Mouse (Mus musculus) C3H10T1/2 (cell line): ENCODE results near the gene Olfr804. TPM values are rescaled to one million over a fixed set of nuclear protein-coding genes. Genes with fewer than 3 reads are reported as not detected.

ENCODE experiments used
- polyA plus RNA-seq, 2 experiments: library from polyadenylated mRNA; unstranded; fragments of >200 nt; fragmentation: generic; extraction: Trizol; gene quantifications; one replicate each; pipeline ENCODE4 v1.2.1; 2012; ENCODE audit warnings: missing spikeins in 2 of 2

The Olfr804 gene
- polyA plus RNA-seq, result not detected

GRCm38 (mm10) chr10:129702910-129703309 is at the start of gene Olfr804:
Gene Olfr804, plus strand, starts transcription at chr10:129703210.

GRCm38 (mm10) chr10:129657394-129657793 is 45.6 kb upstream of the Olfr804 start, which contains the start of gene Olfr800:
Gene Olfr800, plus strand, starts transcription at chr10:129657694.

GRCm38 (mm10) chr10:129673765-129674164 is 29.2 kb upstream of the Olfr804 start, which contains the start of gene Olfr801:
Gene Olfr801, minus strand, starts transcription at chr10:129673865.

GRCm38 (mm10) chr10:129688069-129688468 is 14.9 kb upstream of the Olfr804 start, which contains the start of gene Olfr802:
Gene Olfr802, minus strand, starts transcription at chr10:129688169.

GRCm38 (mm10) chr10:129694186-129694585 is 8.8 kb upstream of the Olfr804 start, which contains the start of gene Olfr803:
Gene Olfr803, minus strand, starts transcription at chr10:129694286.

GRCm38 (mm10) chr10:129729275-129729674 is 26.3 kb downstream of the Olfr804 start, which contains the start of gene Olfr805:
Gene Olfr805, minus strand, starts transcription at chr10:129729375.

GRCm38 (mm10) chr10:129741821-129742220 is 38.8 kb downstream of the Olfr804 start, which contains the start of gene Olfr806:
Gene Olfr806, minus strand, starts transcription at chr10:129741921.

GRCm38 (mm10) chr10:129757693-129758092 is 54.7 kb downstream of the Olfr804 start, which contains the start of gene Olfr807:
Gene Olfr807, minus strand, starts transcription at chr10:129757793.

Other genes with a start within 250 kb of the Olfr804 start
- not detected for gene Olfr787, start 241.3 kb upstream of the Olfr804 start, polyA plus RNA-seq
- not detected for gene Olfr788, start 232.2 kb upstream of the Olfr804 start, polyA plus RNA-seq
- gene Olfr789, start 218.5 kb upstream of the Olfr804 start, polyA plus RNA-seq, result not detected
- gene Olfr790, start 204.7 kb upstream of the Olfr804 start, polyA plus RNA-seq, result not detected
- not detected for gene Olfr791, start 181.4 kb upstream of the Olfr804 start, polyA plus RNA-seq
- gene Olfr792, start 164.0 kb upstream of the Olfr804 start, polyA plus RNA-seq, result not detected
- gene Olfr794, start 135.6 kb upstream of the Olfr804 start, polyA plus RNA-seq, result not detected
- not detected for gene Olfr796, start 90.6 kb upstream of the Olfr804 start, polyA plus RNA-seq
- not detected for gene Olfr798, start 75.3 kb upstream of the Olfr804 start, polyA plus RNA-seq
- not detected for gene Olfr799, start 65.7 kb upstream of the Olfr804 start, polyA plus RNA-seq
- gene Olfr800, start 45.5 kb upstream of the Olfr804 start, polyA plus RNA-seq, result not detected
- not detected for gene Olfr801, start 29.3 kb upstream of the Olfr804 start, polyA plus RNA-seq
- not detected for gene Olfr802, start 15.0 kb upstream of the Olfr804 start, polyA plus RNA-seq
- gene Olfr803, start 8.9 kb upstream of the Olfr804 start, polyA plus RNA-seq, result not detected
- gene Olfr805, start 26.2 kb downstream of the Olfr804 start, polyA plus RNA-seq, result not detected
- gene Olfr806, start 38.7 kb downstream of the Olfr804 start, polyA plus RNA-seq, result not detected
- not detected for gene Olfr807, start 54.6 kb downstream of the Olfr804 start, polyA plus RNA-seq
- not detected for gene Olfr808, start 62.3 kb downstream of the Olfr804 start, polyA plus RNA-seq
- not detected for gene Olfr809, start 71.4 kb downstream of the Olfr804 start, polyA plus RNA-seq
- gene Olfr810, start 91.7 kb downstream of the Olfr804 start, polyA plus RNA-seq, result not detected
- not detected for gene Olfr811, start 101.2 kb downstream of the Olfr804 start, polyA plus RNA-seq
- not detected for gene Olfr812, start 142.9 kb downstream of the Olfr804 start, polyA plus RNA-seq
- not detected for gene Olfr813, start 152.2 kb downstream of the Olfr804 start, polyA plus RNA-seq
- not detected for gene Olfr814, start 176.6 kb downstream of the Olfr804 start, polyA plus RNA-seq
- gene Olfr815, start 202.7 kb downstream of the Olfr804 start, polyA plus RNA-seq, result not detected
- not detected for gene Olfr816, start 212.4 kb downstream of the Olfr804 start, polyA plus RNA-seq
- gene Olfr818, start 245.9 kb downstream of the Olfr804 start, polyA plus RNA-seq, result not detected